Mouse (Mus musculus): ENCODE measurements around the gene Bach2. TPM values are rescaled to one million over a fixed set of nuclear protein-coding genes. Genes with fewer than 3 reads are reported as not detected.
A peak's percentile ranks its signal among the peaks of the same experiment; 100 is the strongest.

Gene Bach2
- polyA plus RNA-seq, 1 experiment from 2014 or later, result 13.4 TPM

GRCm38 (mm10) chr4:32330584-32331314, 92.1 kb downstream of the Bach2 start:
- no peaks in the 10 kb centered on the region for H3K27me3 ChIP-seq (ENCODE audit: insufficient read depth, poor library complexity, severe bottlenecking)
- H3K4me1 ChIP-seq (replicated peaks), result peaks cover 31% of the 10 kb centered on the region
- peaks cover 7% of the 10 kb centered on the region; the same call in 1 of the 2 replicates for H3K36me3 ChIP-seq
- H3K9me3 ChIP-seq, result no peaks in the 10 kb centered on the region
- no peak for DNase-seq (ENCODE audit: low spot score)
- H3K4me3 ChIP-seq, result no peak overlapping the region
- 90% methylated on average over 8 of the region's 8 CpGs for WGBS
- H3K27ac ChIP-seq, result no peak overlapping the region

- Histone ChIP-seq H3K27me3 (ENCODE audit: insufficient read depth, poor library complexity, severe bottlenecking) (no peaks in the 10 kb centered on the region), H3K9me3 (no peaks in the 10 kb centered on the region), H3K4me1 (replicated peaks) (peaks cover 28% of the 10 kb centered on the region), H3K4me3 (no peak overlapping the region), H3K27ac (no peak overlapping the region), H3K36me3 (peaks cover 7% of the 10 kb centered on the region; the same call in 1 of the 2 replicates)
- DNase-seq (ENCODE audit: low spot score), result no peak
- 96% methylated on average over 12 of the region's 12 CpGs for WGBS
Measured at GRCm38 (mm10) chr4:32332028-32332427, 93.4 kb downstream of the Bach2 start.

GRCm38 (mm10) chr4:32334131-32334530, 95.5 kb downstream of the Bach2 start:
- WGBS, result 93% methylated on average over 1 of the region's 1 CpGs
- no peaks in the 10 kb centered on the region for H3K9me3 ChIP-seq
- H3K27me3 ChIP-seq (ENCODE audit: insufficient read depth, poor library complexity, severe bottlenecking), result no peaks in the 10 kb centered on the region
- no peak for DNase-seq (ENCODE audit: low spot score)
- H3K27ac ChIP-seq, result no peak overlapping the region
- H3K36me3 ChIP-seq, result peaks cover 7% of the 10 kb centered on the region; the same call in 1 of the 2 replicates
- peaks cover 20% of the 10 kb centered on the region for H3K4me1 ChIP-seq (replicated peaks)
- H3K4me3 ChIP-seq, result no peak overlapping the region

DNA sequence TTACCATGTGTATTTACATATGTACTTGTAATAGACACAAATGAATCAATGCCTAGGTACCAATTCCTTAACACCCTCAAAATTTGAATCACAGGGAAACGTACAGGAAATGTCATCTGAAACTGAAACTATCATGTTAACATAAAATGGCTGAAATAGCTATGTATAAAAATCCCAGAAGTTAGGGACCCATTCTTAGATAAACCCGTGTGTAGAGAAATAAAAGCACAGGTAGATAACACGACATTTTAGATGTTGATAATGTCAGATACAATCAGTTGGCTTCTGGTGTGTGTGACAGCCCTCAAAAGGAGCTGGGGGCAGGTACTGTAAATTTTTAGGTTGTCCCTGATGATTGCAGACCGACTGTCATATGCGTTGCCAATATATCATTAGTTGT, 96.2 kb downstream of the Bach2 start:
- H3K27ac ChIP-seq, result no peak overlapping the region
- H3K27me3 ChIP-seq (ENCODE audit: insufficient read depth, poor library complexity, severe bottlenecking), result no peaks in the 10 kb centered on the region
- WGBS, result 94% methylated on average over 5 of the region's 5 CpGs
- peaks cover 19% of the 10 kb centered on the region for H3K4me1 ChIP-seq (replicated peaks)
- DNase-seq (ENCODE audit: low spot score), result no peak
- H3K4me3 ChIP-seq, result no peak overlapping the region
- H3K36me3 ChIP-seq, result peaks cover 7% of the 10 kb centered on the region; the same call in 1 of the 2 replicates
- no peaks in the 10 kb centered on the region for H3K9me3 ChIP-seq

- H3K27me3 ChIP-seq (ENCODE audit: insufficient read depth, poor library complexity, severe bottlenecking), result no peaks in the 10 kb centered on the region
- 94% methylated on average over 12 of the region's 12 CpGs for WGBS
- no peak overlapping the region for H3K27ac ChIP-seq
- no peak for DNase-seq (ENCODE audit: low spot score)
- peaks cover 7% of the 10 kb centered on the region; the same call in 1 of the 2 replicates for H3K36me3 ChIP-seq
- H3K4me1 ChIP-seq (replicated peaks), result peaks cover 22% of the 10 kb centered on the region
- H3K4me3 ChIP-seq, result no peak overlapping the region
- no peaks in the 10 kb centered on the region for H3K9me3 ChIP-seq
Measured at GRCm38 (mm10) chr4:32335659-32336058, 97.1 kb downstream of the Bach2 start.

DNA sequence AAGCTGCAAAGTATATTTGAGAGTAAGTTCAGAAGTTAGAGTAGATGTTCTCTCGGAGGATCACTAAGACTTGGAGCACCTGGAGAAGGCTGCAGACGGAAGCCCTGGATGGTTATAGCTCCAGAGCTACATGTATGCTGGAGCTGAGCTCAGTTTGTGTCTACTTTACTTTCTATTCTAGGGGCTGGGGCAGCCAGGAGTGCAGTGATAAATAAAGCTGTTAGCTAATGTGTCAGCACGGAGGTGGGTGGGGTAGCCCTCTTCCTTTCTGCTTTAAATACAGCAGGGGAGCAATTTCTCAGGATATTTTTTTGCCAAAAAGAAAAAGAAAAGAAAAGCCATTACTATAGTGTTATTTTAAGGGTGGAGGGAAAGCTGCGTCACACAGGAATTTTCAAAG, 98.0 kb downstream of the Bach2 start:
- Histone ChIP-seq H3K9me3 (no peaks in the 10 kb centered on the region), H3K36me3 (peaks cover 7% of the 10 kb centered on the region; the same call in 1 of the 2 replicates), H3K4me1 (replicated peaks) (peaks cover 24% of the 10 kb centered on the region), H3K27me3 (ENCODE audit: insufficient read depth, poor library complexity, severe bottlenecking) (no peaks in the 10 kb centered on the region), H3K4me3 (no peak overlapping the region), H3K27ac (no peak overlapping the region)
- 82% methylated on average over 4 of the region's 4 CpGs for WGBS
- DNase-seq (ENCODE audit: low spot score), result no peak

- no peak for DNase-seq (ENCODE audit: low spot score)
Measured at GRCm38 (mm10) chr4:32337638-32338037, 99.0 kb downstream of the Bach2 start.

GRCm38 (mm10) chr4:32338451-32338850, 99.8 kb downstream of the Bach2 start:
- no peak for DNase-seq (ENCODE audit: low spot score)
- Histone ChIP-seq H3K27ac (no peak overlapping the region), H3K9me3 (no peaks in the 10 kb centered on the region), H3K4me3 (no peak overlapping the region), H3K36me3 (0 out of 2 replicates have a peak, but pooled peaks cover 3% of the 10 kb centered on the region), H3K27me3 (ENCODE audit: insufficient read depth, poor library complexity, severe bottlenecking) (no peaks in the 10 kb centered on the region), H3K4me1 (replicated peaks) (peaks cover 31% of the 10 kb centered on the region)
- 93% methylated on average over 10 of the region's 10 CpGs for WGBS

More at GRCm38 (mm10) chr4:32337638-32338037, 99.0 kb downstream of the Bach2 start:
- 0 out of 2 replicates have a peak overlapping the region, but pooled peaks have one; percentile 41 for H3K27ac ChIP-seq
- no peaks in the 10 kb centered on the region for H3K9me3 ChIP-seq
- peaks cover 24% of the 10 kb centered on the region for H3K4me1 ChIP-seq (replicated peaks)
- H3K4me3 ChIP-seq, result no peak overlapping the region
- 0 out of 2 replicates have a peak, but pooled peaks cover 3% of the 10 kb centered on the region for H3K36me3 ChIP-seq
- H3K27me3 ChIP-seq (ENCODE audit: insufficient read depth, poor library complexity, severe bottlenecking), result no peaks in the 10 kb centered on the region
- 40% methylated on average over 11 of the region's 11 CpGs for WGBS

- no peak overlapping the region for H3K27ac ChIP-seq
- H3K4me1 ChIP-seq (replicated peaks), result peaks cover 41% of the 10 kb centered on the region
- 62% methylated on average over 7 of the region's 7 CpGs for WGBS
- H3K9me3 ChIP-seq, result no peaks in the 10 kb centered on the region
- no peak for DNase-seq (ENCODE audit: low spot score)
- H3K27me3 ChIP-seq (ENCODE audit: insufficient read depth, poor library complexity, severe bottlenecking), result no peaks in the 10 kb centered on the region
- no peaks in the 10 kb centered on the region for H3K36me3 ChIP-seq
- no peak overlapping the region for H3K4me3 ChIP-seq
Measured at GRCm38 (mm10) chr4:32340844-32341243, 102.2 kb downstream of the Bach2 start.

DNA sequence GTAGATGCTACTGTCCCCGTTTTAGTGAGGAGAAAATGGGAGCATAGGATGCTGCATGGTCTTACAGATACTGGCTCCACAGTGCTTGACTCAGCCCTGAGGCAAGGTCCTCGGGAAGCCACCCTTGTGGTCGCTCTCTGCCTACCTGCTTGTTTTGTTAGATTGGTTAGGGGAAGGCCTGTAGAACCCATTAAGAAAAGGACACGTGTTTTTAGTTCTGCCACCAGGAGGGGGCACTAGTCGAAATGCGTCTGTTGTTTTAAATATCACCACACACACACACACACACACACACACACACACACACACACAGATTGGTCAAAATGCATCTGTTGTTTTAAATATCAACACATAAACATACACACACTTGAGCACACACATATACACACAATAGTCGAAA, 103.7 kb downstream of the Bach2 start:
- Histone ChIP-seq H3K4me3 (no peak overlapping the region), H3K27ac (no peak overlapping the region), H3K4me1 (replicated peaks) (peaks cover 32% of the 10 kb centered on the region), H3K36me3 (no peaks in the 10 kb centered on the region), H3K9me3 (no peaks in the 10 kb centered on the region), H3K27me3 (ENCODE audit: insufficient read depth, poor library complexity, severe bottlenecking) (no peaks in the 10 kb centered on the region)
- 71% methylated on average over 7 of the region's 7 CpGs for WGBS
- DNase-seq (ENCODE audit: low spot score), result no peak

DNA sequence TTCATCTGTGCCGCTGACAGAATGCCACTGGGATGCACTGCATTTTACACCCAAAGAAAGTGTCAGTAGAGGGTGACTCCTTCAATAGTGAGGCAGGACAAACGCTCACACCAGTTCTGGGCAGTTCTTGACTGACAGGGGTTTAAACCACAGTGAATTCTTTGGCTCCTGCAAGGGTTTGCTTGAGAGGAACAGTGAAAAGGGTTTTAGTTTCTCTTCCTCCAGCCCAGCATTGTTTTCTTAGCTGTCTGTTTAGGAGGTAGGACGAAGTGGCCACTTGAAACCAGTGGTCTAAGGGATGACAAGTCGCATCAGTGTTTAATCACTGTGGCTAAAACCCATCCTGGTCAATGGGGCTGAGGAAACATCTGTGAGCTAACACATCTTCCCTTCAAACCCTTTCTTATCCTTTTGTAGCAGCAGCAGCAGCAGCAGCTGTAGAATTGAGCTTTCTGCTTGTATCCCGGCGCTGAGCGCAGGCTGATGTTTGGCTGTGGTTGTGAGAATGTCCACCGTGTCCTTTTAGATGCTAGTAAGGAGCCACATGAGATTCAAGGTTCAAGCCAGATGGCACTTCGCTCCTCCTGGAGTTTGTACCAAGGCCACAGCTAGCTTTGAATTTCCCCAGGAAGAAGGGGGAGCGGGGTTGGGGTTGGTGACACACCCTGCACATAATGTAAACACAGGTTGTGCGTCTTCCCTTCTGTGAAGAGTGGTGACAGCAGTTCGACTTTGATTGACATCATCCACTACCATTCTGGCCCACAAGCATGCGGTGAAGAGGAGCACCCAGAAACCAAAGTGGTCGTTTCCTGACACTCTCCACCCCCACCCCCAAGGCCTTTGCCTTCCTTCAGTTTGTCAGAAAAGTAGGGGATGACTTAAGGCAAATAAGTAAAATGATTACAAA, 104.9 kb downstream of the Bach2 start:
- peak overlapping the region; percentile 56 for H3K27ac ChIP-seq
- H3K27me3 ChIP-seq (ENCODE audit: insufficient read depth, poor library complexity, severe bottlenecking), result no peaks in the 10 kb centered on the region
- H3K4me3 ChIP-seq, result no peak overlapping the region
- no peaks in the 10 kb centered on the region for H3K36me3 ChIP-seq
- H3K4me1 ChIP-seq (replicated peaks), result peaks cover 28% of the 10 kb centered on the region
- no peaks in the 10 kb centered on the region for H3K9me3 ChIP-seq
- 52% methylated on average over 14 of the region's 14 CpGs for WGBS
- no peak for DNase-seq (ENCODE audit: low spot score)

DNA sequence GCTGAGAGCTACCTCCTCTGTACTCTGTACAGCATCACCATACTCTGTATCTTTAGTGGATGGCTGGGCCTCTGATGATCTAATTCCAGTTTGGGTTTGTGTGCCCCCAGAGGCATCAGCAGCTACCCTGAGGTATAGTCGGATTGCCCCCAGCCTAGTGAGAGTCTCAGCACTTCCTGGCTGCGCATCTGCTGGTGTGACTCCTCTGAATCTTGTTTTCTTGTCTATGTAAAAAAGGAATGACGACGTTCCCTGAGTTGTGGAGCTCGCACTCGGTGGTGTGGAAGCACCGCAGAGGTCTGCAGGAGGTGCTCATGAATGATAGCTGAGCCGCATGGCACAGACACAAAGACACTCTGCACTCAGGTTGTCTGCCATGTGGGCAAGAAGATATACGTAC, 105.7 kb downstream of the Bach2 start:
- no peak for DNase-seq (ENCODE audit: low spot score)
- no peaks in the 10 kb centered on the region for H3K9me3 ChIP-seq
- H3K27ac ChIP-seq, result peak overlapping the region; percentile 56
- WGBS, result 80% methylated on average over 9 of the region's 9 CpGs
- H3K36me3 ChIP-seq, result no peaks in the 10 kb centered on the region
- H3K4me1 ChIP-seq (replicated peaks), result peaks cover 29% of the 10 kb centered on the region
- H3K4me3 ChIP-seq, result no peak overlapping the region
- H3K27me3 ChIP-seq (ENCODE audit: insufficient read depth, poor library complexity, severe bottlenecking), result no peaks in the 10 kb centered on the region

DNA sequence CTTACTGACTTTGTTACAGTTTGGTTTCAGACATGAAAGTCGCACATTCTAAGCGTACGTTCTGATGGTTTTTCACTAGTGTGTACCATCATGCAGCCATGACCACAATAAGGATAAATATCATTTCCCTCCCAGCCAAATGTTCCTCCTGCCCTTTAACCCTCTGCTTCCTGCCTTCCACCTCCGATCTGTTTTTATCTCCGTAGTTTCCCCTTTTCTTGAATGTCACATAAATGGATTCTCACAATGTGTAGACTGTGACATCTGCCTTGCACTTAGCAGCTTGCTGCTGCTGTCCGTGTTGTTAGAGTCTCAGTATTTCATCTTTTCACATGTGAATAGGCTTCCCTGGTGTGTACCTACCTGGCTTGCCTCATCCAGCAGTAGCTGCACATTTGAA, 108.6 kb downstream of the Bach2 start:
- 71% methylated on average over 6 of the region's 6 CpGs for WGBS
- DNase-seq (ENCODE audit: low spot score), result no peak
- no peak overlapping the region for H3K27ac ChIP-seq
- H3K36me3 ChIP-seq, result no peaks in the 10 kb centered on the region
- H3K27me3 ChIP-seq (ENCODE audit: insufficient read depth, poor library complexity, severe bottlenecking), result no peaks in the 10 kb centered on the region
- H3K4me1 ChIP-seq (replicated peaks), result peaks cover 43% of the 10 kb centered on the region
- H3K4me3 ChIP-seq, result no peak overlapping the region
- H3K9me3 ChIP-seq, result no peaks in the 10 kb centered on the region

All from hindbrain, embryonic 10.5 days (tissue).